Mouse (Mus musculus): ENCODE results near the gene Fryl. TPM values are rescaled to one million over a fixed set of nuclear protein-coding genes. Genes with fewer than 3 reads are reported as not detected.

Fryl gene
- polyA plus RNA-seq, 1 experiment from 2014 or later = 33.4 TPM

- H3K4me2 ChIP-seq = peak overlapping the region; percentile 62
- H3K27me3 ChIP-seq (replicated peaks) = no peaks in the 10 kb centered on the region
- WGBS = under 1% methylated on average over 78 of the region's 129 CpGs
- H3K4me3 ChIP-seq (replicated peaks) = peak overlapping the region; percentile 99
- H3K9ac ChIP-seq = peak overlapping the region; percentile 88
- no peaks in the 10 kb centered on the region for H3K36me3 ChIP-seq
- no peaks in the 10 kb centered on the region for H3K4me1 ChIP-seq
- H3K9me3 ChIP-seq = no peaks in the 10 kb centered on the region
- peak; percentile 23 for ATAC-seq (ENCODE audit: insufficient read depth, low FRiP score, low read depth)
- peak overlapping the region; percentile 97 for H3K27ac ChIP-seq
Measured at GRCm38 (mm10) chr5:73255321-73256251, 833 bp downstream of the Fryl start.

GRCm38 (mm10) chr5:73254660-73255059 lies 1.8 kb downstream of the Fryl start:
- H3K9me3 ChIP-seq = no peaks in the 10 kb centered on the region
- H3K4me2 ChIP-seq = peak overlapping the region; percentile 62
- no peaks in the 10 kb centered on the region for H3K27me3 ChIP-seq (replicated peaks)
- no peaks in the 10 kb centered on the region for H3K36me3 ChIP-seq
- WGBS = 20% methylated on average over 5 of the region's 5 CpGs
- no peaks in the 10 kb centered on the region for H3K4me1 ChIP-seq
- H3K9ac ChIP-seq = no peak overlapping the region
- ATAC-seq (ENCODE audit: insufficient read depth, low FRiP score, low read depth) = no peak
- H3K4me3 ChIP-seq (replicated peaks) = peak overlapping the region; percentile 99
- H3K27ac ChIP-seq = peak overlapping the region; percentile 97

GRCm38 (mm10) chr5:73252739-73253138 lies 3.7 kb downstream of the Fryl start:
- H3K4me3 ChIP-seq (replicated peaks) = no peak overlapping the region
- H3K9me3 ChIP-seq = no peaks in the 10 kb centered on the region
- ATAC-seq (ENCODE audit: insufficient read depth, low FRiP score, low read depth) = no peak
- no peaks in the 10 kb centered on the region for H3K27me3 ChIP-seq (replicated peaks)
- H3K4me1 ChIP-seq = no peaks in the 10 kb centered on the region
- H3K27ac ChIP-seq = no peak overlapping the region
- H3K4me2 ChIP-seq = no peak overlapping the region
- no peak overlapping the region for H3K9ac ChIP-seq
- no peaks in the 10 kb centered on the region for H3K36me3 ChIP-seq

- no peaks in the 10 kb centered on the region for H3K9me3 ChIP-seq
- H3K36me3 ChIP-seq = no peaks in the 10 kb centered on the region
- H3K4me2 ChIP-seq = no peak overlapping the region
- 92% methylated on average over 4 of the region's 4 CpGs for WGBS
- 0 out of 2 replicates have a peak, but pooled peaks cover 3% of the 10 kb centered on the region for H3K4me1 ChIP-seq
- H3K9ac ChIP-seq = no peak overlapping the region
- no peak overlapping the region for H3K27ac ChIP-seq
- H3K4me3 ChIP-seq (replicated peaks) = no peak overlapping the region
- H3K27me3 ChIP-seq (replicated peaks) = no peaks in the 10 kb centered on the region
- ATAC-seq (ENCODE audit: insufficient read depth, low FRiP score, low read depth) = no peak
Measured at GRCm38 (mm10) chr5:73249341-73249740, 7.1 kb downstream of the Fryl start.

DNA sequence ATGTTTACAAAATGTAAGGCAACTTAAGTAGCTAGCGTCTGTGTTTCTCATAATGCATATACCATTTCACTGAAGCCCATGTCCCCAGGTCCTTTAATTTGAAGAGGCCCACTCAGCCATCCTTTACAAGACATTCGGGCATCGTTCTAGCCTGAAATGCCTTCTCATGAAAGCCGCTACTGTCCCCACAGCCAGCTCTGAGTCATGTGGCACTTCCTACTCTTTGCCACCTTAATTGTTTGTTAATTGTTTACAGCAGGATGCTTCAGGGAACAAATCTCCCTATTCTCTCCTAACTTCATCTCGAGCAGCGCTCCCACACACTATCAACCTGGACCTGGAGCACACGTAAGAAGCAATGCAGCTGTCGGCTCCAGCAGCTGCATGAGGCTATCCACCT lies 8.2 kb downstream of the Fryl start:
- Histone ChIP-seq H3K27me3 (replicated peaks) (no peaks in the 10 kb centered on the region), H3K27ac (no peak overlapping the region), H3K4me3 (replicated peaks) (no peak overlapping the region), H3K36me3 (no peaks in the 10 kb centered on the region), H3K4me1 (0 out of 2 replicates have a peak, but pooled peaks cover 3% of the 10 kb centered on the region), H3K9ac (no peak overlapping the region), H3K9me3 (no peaks in the 10 kb centered on the region), H3K4me2 (no peak overlapping the region)
- ATAC-seq (ENCODE audit: insufficient read depth, low FRiP score, low read depth) = no peak
- 73% methylated on average over 8 of the region's 8 CpGs for WGBS

DNA sequence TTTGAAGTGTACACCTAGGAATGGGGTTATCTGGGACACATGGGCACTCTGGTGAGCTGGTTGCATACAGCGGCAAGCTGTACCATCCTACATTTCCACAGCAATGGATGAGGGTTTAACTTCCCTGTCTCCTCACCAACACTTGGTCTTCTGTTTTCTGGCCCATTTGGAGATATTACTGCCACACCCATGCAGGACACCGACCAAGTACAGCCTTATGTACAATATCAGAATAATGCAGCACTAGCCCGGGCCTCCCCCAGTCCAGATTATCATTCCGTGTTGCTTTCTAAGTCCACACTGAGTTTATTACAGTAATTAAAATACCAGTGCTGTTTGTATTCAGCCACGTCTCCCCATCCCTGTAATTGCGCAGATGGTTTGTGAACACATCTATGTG lies 10.0 kb downstream of the Fryl start:
- Histone ChIP-seq H3K36me3 (no peaks in the 10 kb centered on the region), H3K4me2 (no peak overlapping the region), H3K27me3 (replicated peaks) (no peaks in the 10 kb centered on the region), H3K9ac (no peak overlapping the region), H3K9me3 (no peaks in the 10 kb centered on the region), H3K4me3 (replicated peaks) (no peak overlapping the region), H3K4me1 (0 out of 2 replicates have a peak, but pooled peaks cover 7% of the 10 kb centered on the region), H3K27ac (no peak overlapping the region)
- no peak for ATAC-seq (ENCODE audit: insufficient read depth, low FRiP score, low read depth)
- WGBS = 82% methylated on average over 6 of the region's 6 CpGs

GRCm38 (mm10) chr5:73244403-73244802 lies 12.0 kb downstream of the Fryl start:
- ATAC-seq (ENCODE audit: insufficient read depth, low FRiP score, low read depth) = no peak
- no peak overlapping the region for H3K9ac ChIP-seq
- H3K4me1 ChIP-seq = 0 out of 2 replicates have a peak, but pooled peaks cover 7% of the 10 kb centered on the region
- WGBS = 52% methylated on average over 13 of the region's 13 CpGs
- H3K9me3 ChIP-seq = no peaks in the 10 kb centered on the region
- no peak overlapping the region for H3K27ac ChIP-seq
- H3K4me2 ChIP-seq = no peak overlapping the region
- H3K27me3 ChIP-seq (replicated peaks) = no peaks in the 10 kb centered on the region
- H3K36me3 ChIP-seq = no peaks in the 10 kb centered on the region
- H3K4me3 ChIP-seq (replicated peaks) = no peak overlapping the region

DNA sequence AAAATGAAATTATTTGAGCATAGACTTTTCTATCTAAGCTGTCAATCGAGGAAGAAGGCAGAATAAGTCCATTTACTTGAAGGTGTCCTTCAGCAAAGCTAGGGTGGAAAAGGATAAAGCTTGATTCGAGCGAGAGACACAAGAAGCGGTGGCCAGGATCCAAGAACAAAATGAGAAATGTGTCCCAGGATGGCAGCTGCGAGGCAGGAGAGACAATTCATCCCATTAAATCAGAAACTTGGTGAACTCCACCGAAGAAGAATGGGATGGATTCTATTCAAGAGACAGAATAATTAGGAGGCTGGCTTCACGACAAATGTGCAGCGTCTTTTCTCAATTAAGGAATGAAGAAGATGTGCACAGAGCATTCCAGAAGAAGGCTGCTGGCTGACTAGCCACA lies 14.5 kb downstream of the Fryl start:
- Histone ChIP-seq H3K36me3 (no peaks in the 10 kb centered on the region), H3K4me2 (no peak overlapping the region)
- 64% methylated on average over 8 of the region's 8 CpGs for WGBS

DNA sequence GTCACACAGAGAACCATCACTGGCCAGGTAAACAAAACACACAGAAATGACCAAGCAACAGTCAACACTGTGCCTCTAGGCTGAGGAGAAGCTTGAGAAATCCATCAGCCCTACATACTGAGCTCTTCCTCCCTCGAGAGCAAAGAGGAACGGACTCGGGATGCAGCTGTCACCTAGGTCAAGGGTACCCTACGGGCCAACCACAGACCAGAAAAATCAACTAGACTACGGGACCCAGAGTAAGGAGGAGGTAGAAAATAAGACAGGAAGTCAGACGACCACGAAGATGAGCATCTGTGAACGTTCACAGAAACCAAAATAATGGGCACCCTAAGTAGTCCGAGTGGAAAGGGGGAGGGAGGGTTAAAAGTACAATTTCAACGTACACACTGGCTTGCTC lies 15.1 kb downstream of the Fryl start:
- 64% methylated on average over 10 of the region's 10 CpGs for WGBS
- H3K4me1 ChIP-seq = 0 out of 2 replicates have a peak, but pooled peaks cover 7% of the 10 kb centered on the region
- no peaks in the 10 kb centered on the region for H3K27me3 ChIP-seq (replicated peaks)
- no peak overlapping the region for H3K4me2 ChIP-seq
- no peak overlapping the region for H3K27ac ChIP-seq
- no peak for ATAC-seq (ENCODE audit: insufficient read depth, low FRiP score, low read depth)
- no peaks in the 10 kb centered on the region for H3K9me3 ChIP-seq
- H3K4me3 ChIP-seq (replicated peaks) = no peak overlapping the region
- H3K9ac ChIP-seq = no peak overlapping the region
- H3K36me3 ChIP-seq = no peaks in the 10 kb centered on the region

More for the DNA sequence above, 14.5 kb downstream of the Fryl start:
- no peak for ATAC-seq (ENCODE audit: insufficient read depth, low FRiP score, low read depth)
- no peak overlapping the region for H3K27ac ChIP-seq
- no peak overlapping the region for H3K9ac ChIP-seq
- no peaks in the 10 kb centered on the region for H3K27me3 ChIP-seq (replicated peaks)
- H3K4me1 ChIP-seq = 0 out of 2 replicates have a peak, but pooled peaks cover 7% of the 10 kb centered on the region
- H3K4me3 ChIP-seq (replicated peaks) = no peak overlapping the region
- no peaks in the 10 kb centered on the region for H3K9me3 ChIP-seq

DNA sequence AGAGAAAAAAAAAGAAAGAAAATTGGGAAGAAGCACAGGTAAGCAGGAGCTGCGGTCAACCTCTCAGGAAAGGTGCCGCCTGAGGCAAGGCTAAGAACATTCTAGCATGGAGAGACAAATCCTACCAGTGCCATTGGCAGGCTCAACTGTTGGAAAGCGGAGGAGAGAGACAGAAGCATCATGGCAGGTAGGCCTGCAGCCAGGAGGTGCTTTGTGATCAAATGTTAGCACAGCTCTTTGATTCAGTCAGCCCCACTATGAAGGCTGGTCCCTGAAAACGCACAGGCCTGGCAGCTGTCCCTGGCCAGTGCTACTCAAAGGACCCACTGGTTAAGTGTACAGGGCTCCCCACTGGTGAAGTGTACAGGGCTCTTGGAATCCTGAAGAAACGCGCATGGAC lies 16.0 kb downstream of the Fryl start:
- H3K27me3 ChIP-seq (replicated peaks) = no peaks in the 10 kb centered on the region
- WGBS = 95% methylated on average over 6 of the region's 6 CpGs
- no peak overlapping the region for H3K9ac ChIP-seq
- 0 out of 2 replicates have a peak, but pooled peaks cover 4% of the 10 kb centered on the region for H3K4me1 ChIP-seq
- H3K4me2 ChIP-seq = no peak overlapping the region
- H3K27ac ChIP-seq = no peak overlapping the region
- ATAC-seq (ENCODE audit: insufficient read depth, low FRiP score, low read depth) = no peak
- H3K9me3 ChIP-seq = no peaks in the 10 kb centered on the region
- H3K4me3 ChIP-seq (replicated peaks) = no peak overlapping the region
- no peaks in the 10 kb centered on the region for H3K36me3 ChIP-seq

DNA sequence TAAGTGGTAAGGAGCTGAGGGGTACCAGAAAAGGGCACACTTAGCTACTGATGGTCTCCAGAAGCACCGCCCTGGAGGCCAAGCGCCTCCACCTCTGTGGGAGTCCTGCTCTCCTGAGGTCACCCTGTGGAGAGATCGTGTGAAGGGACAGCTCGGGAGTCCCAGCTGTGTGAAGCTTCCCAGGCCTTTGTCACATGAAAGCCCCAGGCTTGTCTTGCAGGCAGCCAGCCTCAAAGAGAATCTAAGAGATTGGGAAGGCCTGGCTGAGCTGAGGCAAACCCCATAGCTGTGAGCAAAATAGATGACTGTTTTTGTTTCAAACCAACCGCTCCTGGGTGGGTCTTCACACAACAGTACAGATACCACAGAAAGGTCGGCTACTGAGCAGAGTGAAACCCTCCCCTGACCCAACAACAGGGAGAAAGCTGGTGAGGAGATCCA lies 19.5 kb downstream of the Fryl start:
- H3K9ac ChIP-seq = no peak overlapping the region
- H3K4me3 ChIP-seq (replicated peaks) = no peak overlapping the region
- H3K36me3 ChIP-seq = no peaks in the 10 kb centered on the region
- H3K27ac ChIP-seq = no peak overlapping the region
- no peaks in the 10 kb centered on the region for H3K9me3 ChIP-seq
- H3K27me3 ChIP-seq (replicated peaks) = no peaks in the 10 kb centered on the region
- WGBS = 39% methylated on average over 6 of the region's 6 CpGs
- no peak for ATAC-seq (ENCODE audit: insufficient read depth, low FRiP score, low read depth)
- H3K4me2 ChIP-seq = no peak overlapping the region
- peaks cover 17% of the 10 kb centered on the region for H3K4me1 ChIP-seq

DNA sequence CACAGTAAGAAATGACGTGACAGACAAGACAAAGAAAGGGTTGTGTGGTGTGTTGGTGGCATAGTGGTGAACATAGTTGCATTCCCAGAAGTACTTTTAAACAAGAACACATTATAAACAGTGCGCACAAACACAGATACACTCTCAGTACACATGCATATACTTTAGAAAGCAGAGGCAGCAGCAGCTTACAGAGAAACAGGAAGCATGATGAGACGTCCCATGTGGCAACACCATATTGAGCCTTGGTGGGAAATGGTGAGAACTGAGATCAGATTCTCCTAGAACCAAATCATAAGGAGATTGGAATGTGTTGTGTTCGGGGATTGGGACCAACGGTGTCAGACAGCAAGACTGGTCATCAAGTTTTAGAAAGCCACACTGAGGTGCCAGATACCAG lies 21.2 kb downstream of the Fryl start:
- WGBS = 81% methylated on average over 5 of the region's 5 CpGs
- ATAC-seq (ENCODE audit: insufficient read depth, low FRiP score, low read depth) = no peak

More for the DNA sequence above, 21.2 kb downstream of the Fryl start:
- Histone ChIP-seq H3K27me3 (replicated peaks) (no peaks in the 10 kb centered on the region), H3K9me3 (no peaks in the 10 kb centered on the region), H3K9ac (no peak overlapping the region), H3K4me2 (no peak overlapping the region), H3K36me3 (no peaks in the 10 kb centered on the region), H3K4me3 (replicated peaks) (no peak overlapping the region), H3K27ac (no peak overlapping the region), H3K4me1 (peaks cover 19% of the 10 kb centered on the region)

All from stomach, embryonic 15.5 days (tissue).